Mouse (Mus musculus): ENCODE data around the gene Ctbp2. TPM values are rescaled to one million over a fixed set of nuclear protein-coding genes. Genes with fewer than 3 reads are reported as not detected.

Gene Ctbp2
- total RNA-seq, 2 experiments from 2014 or later = 46.2 to 53.5 TPM

- DNase-seq = no peak
- intact Hi-C loops (cut with DNase I) = loop anchor here (5.0 kb wide), 1 partner anchor 72 kb away; the partner anchor contains the start of genes Ctbp2 and Fgfr2
These were observed 73.5 kb downstream of the Ctbp2 start for GRCm38 (mm10) chr7:133050681-133051080.

GRCm38 (mm10) chr7:133048085-133048630 is 76.0 kb downstream of the Ctbp2 start:
- no peak for DNase-seq
- intact Hi-C loops (cut with DNase I) = no loop called here

GRCm38 (mm10) chr7:133047287-133047686 is 76.9 kb downstream of the Ctbp2 start:
- intact Hi-C loops (cut with DNase I) = no loop called here
- peak in 1 of 2 experiments; percentile 46 for DNase-seq

GRCm38 (mm10) chr7:133044721-133045120 is 79.4 kb downstream of the Ctbp2 start:
- DNase-seq = no peak
- intact Hi-C loops (cut with DNase I) = no loop called here

GRCm38 (mm10) chr7:133041784-133042183 is 82.4 kb downstream of the Ctbp2 start:
- no peak for DNase-seq
- intact Hi-C loops (cut with DNase I) = no loop called here

GRCm38 (mm10) chr7:133040688-133041345 is 83.3 kb downstream of the Ctbp2 start:
- intact Hi-C loops (cut with DNase I) = no loop called here
- DNase-seq = peak in 1 of 2 experiments; percentile 40

- intact Hi-C loops (cut with DNase I) = loop anchor here (10.0 kb wide), 1 partner anchor 535 kb away; no protein-coding TSS in a partner anchor
- no peak for DNase-seq
These were observed 84.4 kb downstream of the Ctbp2 start for GRCm38 (mm10) chr7:133039556-133040255.

GRCm38 (mm10) chr7:133037618-133038017 is 86.5 kb downstream of the Ctbp2 start:
- no peak for DNase-seq
- intact Hi-C loops (cut with DNase I) = loop anchor here (10.0 kb wide), 1 partner anchor 537 kb away; no protein-coding TSS in a partner anchor

- intact Hi-C loops (cut with DNase I) = loop anchor here (10.0 kb wide), 1 partner anchor 538 kb away; no protein-coding TSS in a partner anchor
- DNase-seq = peak; percentile 70 to 72
These were observed 86.9 kb downstream of the Ctbp2 start for GRCm38 (mm10) chr7:133037217-133037616.

- DNase-seq = no peak
- intact Hi-C loops (cut with DNase I) = loop anchor here (10.0 kb wide), 1 partner anchor 539 kb away; no protein-coding TSS in a partner anchor
These were observed 88.3 kb downstream of the Ctbp2 start for GRCm38 (mm10) chr7:133035901-133036300.

GRCm38 (mm10) chr7:133032589-133033203 is 91.5 kb downstream of the Ctbp2 start:
- peak; percentile 79 to 81 for DNase-seq
- intact Hi-C loops (cut with DNase I) = loop anchor here (2.0 to 10.0 kb wide), 3 partner anchors 90 to 604 kb away; partner anchors contain the start of genes Edrf1 and Fgfr2

- DNase-seq = no peak
- intact Hi-C loops (cut with DNase I) = loop anchor here (10.0 kb wide), 2 partner anchors 285 to 545 kb away; no protein-coding TSS in a partner anchor
These were observed 94.6 kb downstream of the Ctbp2 start for GRCm38 (mm10) chr7:133029496-133030047.

GRCm38 (mm10) chr7:133029004-133029403 is 95.2 kb downstream of the Ctbp2 start:
- no peak for DNase-seq
- intact Hi-C loops (cut with DNase I) = loop anchor here (10.0 kb wide), 1 partner anchor 286 kb away; no protein-coding TSS in a partner anchor

GRCm38 (mm10) chr7:133027930-133028329 is 96.2 kb downstream of the Ctbp2 start:
- no peak for DNase-seq
- intact Hi-C loops (cut with DNase I) = loop anchor here (10.0 kb wide), 1 partner anchor 287 kb away; no protein-coding TSS in a partner anchor

GRCm38 (mm10) chr7:133024694-133025093 is 99.5 kb downstream of the Ctbp2 start:
- intact Hi-C loops (cut with DNase I) = loop anchor here (10.0 kb wide), 1 partner anchor 290 kb away; no protein-coding TSS in a partner anchor
- no peak for DNase-seq

- peak in 1 of 2 experiments; percentile 30 for DNase-seq
- intact Hi-C loops (cut with DNase I) = loop anchor here (10.0 kb wide), 1 partner anchor 295 kb away; no protein-coding TSS in a partner anchor
These were observed 104.6 kb downstream of the Ctbp2 start for GRCm38 (mm10) chr7:133019481-133020020.

GRCm38 (mm10) chr7:133018961-133019360 is 105.2 kb downstream of the Ctbp2 start:
- DNase-seq = no peak
- intact Hi-C loops (cut with DNase I) = no loop called here

- DNase-seq = peak; percentile 61 to 63
- intact Hi-C loops (cut with DNase I) = no loop called here
These were observed 108.6 kb downstream of the Ctbp2 start for GRCm38 (mm10) chr7:133015416-133016070.

GRCm38 (mm10) chr7:133014631-133015030 is 109.5 kb downstream of the Ctbp2 start:
- intact Hi-C loops (cut with DNase I) = no loop called here
- no peak for DNase-seq
